Mouse (Mus musculus) neural tube, embryonic 12.5 days (tissue): Measurements from ENCODE around the gene Cyp4f39. TPM values are rescaled to one million over a fixed set of nuclear protein-coding genes. Genes with fewer than 3 reads are reported as not detected.
A peak's percentile ranks its signal among the peaks of the same experiment; 100 is the strongest.
"Not testable (repeated sequence)": the region's sequence is repeated elsewhere in the genome, so short reads cannot be mapped to it uniquely, and the experiment has no call there.

Experiments used
- ATAC-seq: fragments of 200-750 bp; cut with Nextera tagmentation; 2 replicates; pipeline ENCODE4 v1.8.0; 2017; ENCODE audit warnings: low read depth, mild to moderate bottlenecking, moderate TSS enrichment, moderate library complexity; ENCODE audit not compliant: low FRiP score
- H3K27ac ChIP-seq: fragments of 300-500 bp; sonication (generic); 2 replicates; pipeline ENCODE4 v1.5.1; 2016
- H3K27me3 ChIP-seq: fragments of 300-500 bp; sonication (generic); replicated peaks from 2 replicates; pipeline ENCODE4 v1.6.1; 2016; ENCODE audit warnings: mild to moderate bottlenecking
- H3K36me3 ChIP-seq: fragments of 300-500 bp; sonication (generic); 2 replicates; pipeline ENCODE4 v1.6.1; 2016; ENCODE audit warnings: mild to moderate bottlenecking
- H3K4me1 ChIP-seq: fragments of 300-500 bp; sonication (generic); 2 replicates; pipeline ENCODE4 v1.6.1; 2016
- H3K4me2 ChIP-seq: fragments of 300-500 bp; sonication (generic); replicated peaks from 2 replicates; pipeline ENCODE4 v1.6.1; 2016; ENCODE audit warnings: mild to moderate bottlenecking
- H3K4me3 ChIP-seq: fragments of 300-500 bp; sonication (generic); 2 replicates; pipeline ENCODE4 v1.5.1; 2016
- H3K9ac ChIP-seq: fragments of 300-500 bp; sonication (generic); 2 replicates; pipeline ENCODE4 v1.6.1; 2016; ENCODE audit warnings: mild to moderate bottlenecking
- H3K9me3 ChIP-seq: fragments of 300-500 bp; sonication (generic); 2 replicates; pipeline ENCODE4 v1.6.1; 2016; ENCODE audit warnings: mild to moderate bottlenecking
- WGBS: fragments of 180-500 bp; shearing (Covaris S2); methylation state at CpG from one replicate; pipeline ENCODE4 v1.1.7; 2016; 5-methylcytosine and 5-hydroxymethylcytosine counted together
- polyA plus RNA-seq: library from polyadenylated mRNA; unstranded; fragments of >200 nt; fragmentation: Nextera tagmentation; extraction: Ambion mirVana; gene quantifications from 2 replicates; pipeline ENCODE4 v1.2.1, GENCODE M21; 2016

The Cyp4f39 gene
- polyA plus RNA-seq, 1 experiment from 2014 or later: 0.99 TPM

- Histone ChIP-seq H3K4me1 (no peaks in the 10 kb centered on the region), H3K36me3 (no peaks in the 10 kb centered on the region), H3K9ac (no peak overlapping the region), H3K4me3 (no peak overlapping the region), H3K4me2 (no peak overlapping the region), H3K27me3 (0 out of 2 replicates have a peak, but pooled peaks cover 9% of the 10 kb centered on the region), H3K27ac (no peak overlapping the region), H3K9me3 (no peaks in the 10 kb centered on the region)
- ATAC-seq: no peak
- 94% methylated on average over 1 of the region's 1 CpGs for WGBS
Observed at GRCm38 (mm10) chr17:32477204-32477603, 24.7 kb downstream of the Cyp4f39 start.

GRCm38 (mm10) chr17:32478727-32479126 lies 26.2 kb downstream of the Cyp4f39 start:
- Histone ChIP-seq H3K27me3 (0 out of 2 replicates have a peak, but pooled peaks cover 9% of the 10 kb centered on the region), H3K9me3 (no peaks in the 10 kb centered on the region), H3K4me2 (no peak overlapping the region), H3K4me3 (no peak overlapping the region), H3K4me1 (0 out of 2 replicates have a peak, but pooled peaks cover 2% of the 10 kb centered on the region), H3K9ac (no peak overlapping the region), H3K27ac (no peak overlapping the region), H3K36me3 (no peaks in the 10 kb centered on the region)
- no peak for ATAC-seq
- WGBS: 63% methylated on average over 2 of the region's 2 CpGs

- WGBS: 19% methylated on average over 8 of the region's 8 CpGs
- ATAC-seq: no peak
Observed at GRCm38 (mm10) chr17:32479554-32480506, 27.3 kb downstream of the Cyp4f39 start.

GRCm38 (mm10) chr17:32481766-32482165 lies 29.2 kb downstream of the Cyp4f39 start:
- no peaks in the 10 kb centered on the region for H3K9me3 ChIP-seq
- 82% methylated on average over 14 of the region's 14 CpGs for WGBS
- no peak overlapping the region for H3K4me2 ChIP-seq
- ATAC-seq: no peak
- H3K4me3 ChIP-seq: no peak overlapping the region
- H3K27me3 ChIP-seq: 0 out of 2 replicates have a peak, but pooled peaks cover 9% of the 10 kb centered on the region
- H3K27ac ChIP-seq: no peak overlapping the region
- 0 out of 2 replicates have a peak, but pooled peaks cover 2% of the 10 kb centered on the region for H3K4me1 ChIP-seq
- H3K36me3 ChIP-seq: no peaks in the 10 kb centered on the region
- H3K9ac ChIP-seq: no peak overlapping the region

More at GRCm38 (mm10) chr17:32479554-32480506, 27.3 kb downstream of the Cyp4f39 start:
- H3K9me3 ChIP-seq: no peaks in the 10 kb centered on the region
- 0 out of 2 replicates have a peak, but pooled peaks cover 9% of the 10 kb centered on the region for H3K27me3 ChIP-seq
- H3K4me3 ChIP-seq: no peak overlapping the region
- no peaks in the 10 kb centered on the region for H3K36me3 ChIP-seq
- H3K9ac ChIP-seq: no peak overlapping the region
- H3K4me1 ChIP-seq: 0 out of 2 replicates have a peak, but pooled peaks cover 2% of the 10 kb centered on the region
- no peak overlapping the region for H3K4me2 ChIP-seq
- H3K27ac ChIP-seq: no peak overlapping the region

GRCm38 (mm10) chr17:32483200-32483599 lies 30.7 kb downstream of the Cyp4f39 start:
- ATAC-seq: no peak
- Histone ChIP-seq H3K4me3 (0 out of 2 replicates have a peak overlapping the region, but pooled peaks have one; percentile 15), H3K9me3 (no peaks in the 10 kb centered on the region), H3K4me2 (peak overlapping the region; percentile 44), H3K36me3 (no peaks in the 10 kb centered on the region), H3K9ac (no peak overlapping the region), H3K27ac (no peak overlapping the region), H3K4me1 (0 out of 2 replicates have a peak, but pooled peaks cover 2% of the 10 kb centered on the region), H3K27me3 (0 out of 2 replicates have a peak, but pooled peaks cover 9% of the 10 kb centered on the region)
- 19% methylated on average over 18 of the region's 18 CpGs for WGBS

- Histone ChIP-seq H3K9ac (no peak overlapping the region; the same call in 1 of the 2 replicates), H3K9me3 (no peaks in the 10 kb centered on the region), H3K27ac (no peak overlapping the region), H3K36me3 (no peaks in the 10 kb centered on the region), H3K4me3 (peak overlapping the region; percentile 20), H3K4me1 (no peaks in the 10 kb centered on the region), H3K27me3 (0 out of 2 replicates have a peak, but pooled peaks cover 3% of the 10 kb centered on the region), H3K4me2 (peak overlapping the region; percentile 56)
- 7% methylated on average over 30 of the region's 30 CpGs for WGBS
- ATAC-seq: peak; percentile 48; the same call in 1 of the 2 replicates
Observed at GRCm38 (mm10) chr17:32492349-32492980, 39.9 kb downstream of the Cyp4f39 start.

GRCm38 (mm10) chr17:32494601-32495000 lies 42.1 kb downstream of the Cyp4f39 start:
- H3K27me3 ChIP-seq: 0 out of 2 replicates have a peak, but pooled peaks cover 3% of the 10 kb centered on the region
- 62% methylated on average over 1 of the region's 1 CpGs for WGBS
- no peaks in the 10 kb centered on the region for H3K9me3 ChIP-seq
- H3K4me3 ChIP-seq: no peak overlapping the region
- no peaks in the 10 kb centered on the region for H3K36me3 ChIP-seq
- H3K4me2 ChIP-seq: no peak overlapping the region
- peak; percentile 48; the same call in 1 of the 2 replicates for ATAC-seq
- no peaks in the 10 kb centered on the region for H3K4me1 ChIP-seq
- no peak overlapping the region for H3K9ac ChIP-seq
- H3K27ac ChIP-seq: no peak overlapping the region

GRCm38 (mm10) chr17:32500511-32500910 lies 48.0 kb downstream of the Cyp4f39 start:
- not testable (repeated sequence) for H3K4me3 ChIP-seq, H3K4me2 ChIP-seq, H3K9ac ChIP-seq, H3K9me3 ChIP-seq, ATAC-seq, H3K36me3 ChIP-seq, H3K4me1 ChIP-seq, H3K27ac ChIP-seq, H3K27me3 ChIP-seq
- 81% methylated on average over 4 of the region's 4 CpGs for WGBS

- H3K36me3 ChIP-seq: no peaks in the 10 kb centered on the region
- no peak for ATAC-seq
- WGBS: 74% methylated on average over 3 of the region's 3 CpGs
Observed at GRCm38 (mm10) chr17:32501051-32501450, 48.5 kb downstream of the Cyp4f39 start.

GRCm38 (mm10) chr17:32503111-32503510 lies 50.6 kb downstream of the Cyp4f39 start:
- Histone ChIP-seq H3K9me3 (no peaks in the 10 kb centered on the region), H3K4me2 (no peak overlapping the region), H3K4me3 (no peak overlapping the region), H3K36me3 (no peaks in the 10 kb centered on the region), H3K27me3 (no peaks in the 10 kb centered on the region), H3K9ac (no peak overlapping the region), H3K27ac (no peak overlapping the region), H3K4me1 (peaks cover 10% of the 10 kb centered on the region)
- 85% methylated on average over 2 of the region's 2 CpGs for WGBS
- ATAC-seq: no peak

More at GRCm38 (mm10) chr17:32501051-32501450, 48.5 kb downstream of the Cyp4f39 start:
- Histone ChIP-seq H3K27me3 (no peaks in the 10 kb centered on the region), H3K9me3 (no peaks in the 10 kb centered on the region), H3K9ac (no peak overlapping the region), H3K27ac (no peak overlapping the region), H3K4me2 (no peak overlapping the region), H3K4me3 (no peak overlapping the region), H3K4me1 (no peaks in the 10 kb centered on the region)

GRCm38 (mm10) chr17:32505851-32506728 lies 53.6 kb downstream of the Cyp4f39 start, which contains the start of gene Cyp4f17:
Gene Cyp4f17 (plus strand): TSS chr17:32506050.
- peak within 1 kb of the TSS; percentile 74 for H3K4me2 ChIP-seq
- H3K9me3 ChIP-seq: no peaks in the 10 kb centered on the region
- H3K27ac ChIP-seq: peak within 1 kb of the TSS; percentile 29; the same call in 1 of the 2 replicates
- no peaks in the 10 kb centered on the region for H3K27me3 ChIP-seq
- H3K4me1 ChIP-seq: peaks cover 10% of the 10 kb centered on the region
- H3K36me3 ChIP-seq: no peaks in the 10 kb centered on the region
- H3K4me3 ChIP-seq: peak within 1 kb of the TSS; percentile 45
- WGBS: 1% methylated on average over 30 of the region's 30 CpGs
- H3K9ac ChIP-seq: peak within 1 kb of the TSS; percentile 56
- ATAC-seq: peak; percentile 91
